Mouse (Mus musculus) hindbrain, embryonic 14.5 days (tissue): ENCODE measurements at regions not wholly inside any gene's neighbourhood (a gene's known extent, or its start where the extent isn't known, plus 50 kb on each side); places are given as distances from the start of the nearest gene placed in this dataset.

ENCODE experiments used
- ATAC-seq: fragments of 200-750 bp; cut with Nextera tagmentation; 2 replicates; pipeline ENCODE4 v1.8.0; 2017; ENCODE audit warnings: moderate number of reproducible peaks, mild to moderate bottlenecking, moderate TSS enrichment, moderate library complexity; ENCODE audit not compliant: low FRiP score
- DNase-seq: peaks from one replicate; pipeline ENCODE4 v3.0.0-alpha.2; 2015; ENCODE audit warnings: low spot score
- H3K27ac ChIP-seq: fragments of 300-500 bp; sonication (generic); 2 replicates; pipeline ENCODE4 v1.5.1; 2014; ENCODE audit warnings: mild to moderate bottlenecking, moderate library complexity
- H3K27me3 ChIP-seq: fragments of 300-500 bp; sonication (generic); 2 replicates; pipeline ENCODE4 v1.6.1; 2014; ENCODE audit warnings: mild to moderate bottlenecking, low read length, mixed read lengths; ENCODE audit not compliant: control insufficient read depth, insufficient read depth
- H3K36me3 ChIP-seq: fragments of 300-500 bp; sonication (generic); replicated peaks from 2 replicates; pipeline ENCODE4 v1.6.1; 2014; ENCODE audit not compliant: control insufficient read depth, insufficient read depth
- H3K4me1 ChIP-seq: fragments of 300-500 bp; sonication (generic); replicated peaks from 2 replicates; pipeline ENCODE4 v1.6.1; 2014; ENCODE audit warnings: antibody characterized with exemption, low read length, mixed read lengths; ENCODE audit not compliant: control insufficient read depth, insufficient read depth
- H3K4me2 ChIP-seq: fragments of 300-500 bp; sonication (generic); replicated peaks from 2 replicates; pipeline ENCODE4 v1.6.1; 2014; ENCODE audit warnings: mild to moderate bottlenecking, moderate library complexity
- H3K4me3 ChIP-seq: fragments of 300-500 bp; sonication (generic); replicated peaks from 2 replicates; pipeline ENCODE4 v1.5.1; 2014; ENCODE audit warnings: mild to moderate bottlenecking, low read length
- H3K9ac ChIP-seq: fragments of 300-500 bp; sonication (generic); 2 replicates; pipeline ENCODE4 v1.6.1; 2014
- H3K9me3 ChIP-seq: fragments of 300-500 bp; sonication (generic); 2 replicates; pipeline ENCODE4 v1.6.1; 2016; ENCODE audit warnings: low read length; ENCODE audit not compliant: control insufficient read depth
- WGBS: fragments of 180-500 bp; shearing (Covaris S2); extraction: QIAGEN DNeasy Blood & Tissue Kit; methylation state at CpG from one replicate; pipeline ENCODE4 v1.1.7; 2014; 5-methylcytosine and 5-hydroxymethylcytosine counted together

- 88% methylated on average over 5 of the region's 5 CpGs for WGBS
- H3K4me1 ChIP-seq, result no peaks in the 10 kb centered on the region
- no peak overlapping the region for H3K4me3 ChIP-seq
- no peak overlapping the region for H3K4me2 ChIP-seq
- no peaks in the 10 kb centered on the region for H3K9me3 ChIP-seq
- no peaks in the 10 kb centered on the region for H3K36me3 ChIP-seq
- no peaks in the 10 kb centered on the region for H3K27me3 ChIP-seq
- no peak for DNase-seq
- no peak overlapping the region for H3K27ac ChIP-seq
- no peak overlapping the region for H3K9ac ChIP-seq
- ATAC-seq, result no peak
Measured at GRCm38 (mm10) chr2:8818127-8818526, 1062.9 kb upstream of the 4930412O13Rik start.

- no peaks in the 10 kb centered on the region for H3K27me3 ChIP-seq
- H3K9me3 ChIP-seq, result no peaks in the 10 kb centered on the region
- no peaks in the 10 kb centered on the region for H3K36me3 ChIP-seq
- no peak for ATAC-seq
- no peak for DNase-seq
- H3K27ac ChIP-seq, result no peak overlapping the region
- no peaks in the 10 kb centered on the region for H3K4me1 ChIP-seq
- 80% methylated on average over 2 of the region's 2 CpGs for WGBS
- H3K4me2 ChIP-seq, result no peak overlapping the region
- H3K9ac ChIP-seq, result no peak overlapping the region
- no peak overlapping the region for H3K4me3 ChIP-seq
Measured at GRCm38 (mm10) chr2:8825406-8825805, 1055.6 kb upstream of the 4930412O13Rik start.
